Mouse (Mus musculus) ES-E14 (cell line): ENCODE results near the gene 4930474N05Rik. TPM values are rescaled to one million over a fixed set of nuclear protein-coding genes. Genes with fewer than 3 reads are reported as not detected.
A peak's percentile ranks its signal among the peaks of the same experiment; 100 is the strongest.

ENCODE experiments used
- DNase-seq: peaks from one replicate; pipeline ENCODE4 v3.0.0-alpha.2; 2013; ENCODE audit warnings: low read depth, low spot score
- H3K27ac ChIP-seq: 2 replicates; pipeline ENCODE4 v1.5.1; 2012; ENCODE audit warnings: low read depth, mild to moderate bottlenecking, low read length, moderate library complexity, mixed read lengths; ENCODE audit not compliant: poor library complexity, insufficient read depth, severe bottlenecking
- H3K36me3 ChIP-seq: 2 replicates; pipeline ENCODE4 v1.6.1; 2012; ENCODE audit warnings: mild to moderate bottlenecking, low read length, moderate library complexity, mixed read lengths; ENCODE audit not compliant: control insufficient read depth, poor library complexity, insufficient read depth, severe bottlenecking
- H3K4me1 ChIP-seq, 2 experiments: fragments of 150-350 bp in 1 of 2; sonication (generic) in 1 of 2; 2 replicates each; pipeline ENCODE4 v1.6.1; 2012; ENCODE audit warnings: low read length in 2 of 2, mild to moderate bottlenecking in 1 of 2, mixed read lengths in 1 of 2; ENCODE audit not compliant: control insufficient read depth in 2 of 2, insufficient read depth in 2 of 2, poor library complexity in 1 of 2
- H3K4me3 ChIP-seq, 2 experiments: fragments of 150-350 bp in 1 of 2; sonication (generic) in 1 of 2; 2 replicates each; pipeline ENCODE4 v1.5.1; 2012; ENCODE audit warnings: low read length in 2 of 2, low read depth in 1 of 2, mild to moderate bottlenecking in 1 of 2, mixed read lengths in 1 of 2; ENCODE audit not compliant: insufficient read depth in 1 of 2, poor library complexity in 1 of 2, severe bottlenecking in 1 of 2
- H3K9ac ChIP-seq: 2 replicates; pipeline ENCODE4 v1.6.1; 2012; ENCODE audit warnings: low read depth, mild to moderate bottlenecking, low read length, mixed read lengths; ENCODE audit not compliant: poor library complexity, insufficient read depth, severe bottlenecking
- H3K9me3 ChIP-seq: fragments of 150-350 bp; sonication (generic); 2 replicates; pipeline ENCODE4 v1.6.1; 2012; ENCODE audit warnings: low read depth, mild to moderate bottlenecking, low read length; ENCODE audit not compliant: control insufficient read depth, insufficient read depth
- CHD2 ChIP-seq: IDR thresholded peaks from 2 replicates; pipeline ENCODE4 v1.6.1; 2014; ENCODE audit warnings: mild to moderate bottlenecking, low read depth, low read length, inconsistent platforms
- HCFC1 ChIP-seq: IDR thresholded peaks from 2 replicates; pipeline ENCODE4 v1.6.1; 2012; ENCODE audit warnings: low read length, inconsistent platforms, borderline replicate concordance; ENCODE audit not compliant: insufficient read depth
- MAFK ChIP-seq: IDR thresholded peaks from 2 replicates; pipeline ENCODE4 v1.6.1; 2014; ENCODE audit warnings: mild to moderate bottlenecking, low read depth, low read length, inconsistent platforms; ENCODE audit not compliant: insufficient read depth
- ZC3H11A ChIP-seq: IDR thresholded peaks from 2 replicates; pipeline ENCODE4 v1.6.1; 2012; ENCODE audit warnings: low read depth, mild to moderate bottlenecking, inconsistent platforms, low read length, borderline replicate concordance
- ZNF384 ChIP-seq: IDR thresholded peaks from 2 replicates; pipeline ENCODE4 v1.6.1; 2012; ENCODE audit warnings: low read depth, low read length, inconsistent platforms
- in situ Hi-C, 2 experiments: fragments of 600-800 bp; cut with MboI; formaldehyde crosslinking; loops; one replicate each; pipeline ENCODE4 v1.15.1; 2025; ENCODE audit warnings: low sequenced_read_pairs in 2 of 2, inconsistent platforms in 1 of 2; ENCODE audit not compliant: unreplicated experiment in 2 of 2
- total RNA-seq: library from RNA; depleted of rRNA; stranded (reverse); fragments of 300-350 nt; gene quantifications from 2 replicates; pipeline ENCODE4 v1.2.3, GENCODE M21; 2012

Gene 4930474N05Rik
- total RNA-seq, 1 experiment, result not detected

- in situ Hi-C loops, result no loop called here
- H3K4me1 ChIP-seq, result peaks cover 0 to 3% of the 10 kb centered on the region in 2 experiments; a peak in 1 of 4 replicates
- H3K4me3 ChIP-seq, result no peak overlapping the region
- H3K9ac ChIP-seq, result no peak overlapping the region
- H3K9me3 ChIP-seq, result no peaks in the 10 kb centered on the region
- TF ChIP-seq CHD2 (no peak), ZNF384 (no peak), HCFC1 (no peak), ZC3H11A (no peak), MAFK (no peak)
- DNase-seq, result peak; percentile 30
- H3K27ac ChIP-seq, result no peak overlapping the region
- no peaks in the 10 kb centered on the region for H3K36me3 ChIP-seq
These were observed 4.9 kb downstream of the 4930474N05Rik start for GRCm38 (mm10) chr14:36099647-36100046.

DNA sequence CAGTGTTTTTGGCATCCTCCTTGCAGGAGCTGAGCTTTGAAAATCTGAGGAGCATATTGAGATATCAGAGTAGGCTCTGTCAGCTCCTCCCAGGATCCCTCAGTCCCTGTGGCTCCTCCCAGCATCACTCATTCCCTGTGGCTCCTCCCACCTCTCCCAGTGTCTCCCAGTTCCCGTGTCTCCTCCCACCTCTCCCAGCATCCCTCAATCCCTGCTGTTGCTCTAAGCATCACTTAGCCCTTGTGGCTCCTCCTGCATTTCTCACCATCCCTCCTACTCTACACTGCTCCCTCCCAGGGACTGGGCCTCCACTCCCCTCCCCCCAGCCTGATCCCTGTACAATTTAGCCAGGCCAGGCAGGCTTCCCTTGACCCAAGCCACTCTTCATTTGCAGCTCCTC is 6.0 kb downstream of the 4930474N05Rik start:
- H3K27ac ChIP-seq, result no peak overlapping the region
- TF ChIP-seq ZNF384 (no peak), ZC3H11A (no peak), HCFC1 (no peak), CHD2 (no peak), MAFK (no peak)
- H3K9me3 ChIP-seq, result no peaks in the 10 kb centered on the region
- peak; percentile 28 for DNase-seq
- H3K9ac ChIP-seq, result no peak overlapping the region
- no peaks in the 10 kb centered on the region for H3K36me3 ChIP-seq
- H3K4me1 ChIP-seq, result peaks cover 0 to 3% of the 10 kb centered on the region in 2 experiments; a peak in 1 of 4 replicates
- H3K4me3 ChIP-seq, result no peak overlapping the region
- in situ Hi-C loops, result no loop called here

- in situ Hi-C loops, result no loop called here
- H3K27ac ChIP-seq, result no peak overlapping the region
- H3K4me3 ChIP-seq, result no peak overlapping the region
- no peaks in the 10 kb centered on the region for H3K4me1 ChIP-seq
- H3K36me3 ChIP-seq, result no peaks in the 10 kb centered on the region
- no peak overlapping the region for H3K9ac ChIP-seq
- H3K9me3 ChIP-seq, result no peaks in the 10 kb centered on the region
- TF ChIP-seq CHD2 (no peak), ZC3H11A (no peak), HCFC1 (no peak), MAFK (no peak), ZNF384 (no peak)
- DNase-seq, result no peak
These were observed 19.8 kb downstream of the 4930474N05Rik start for GRCm38 (mm10) chr14:36114481-36114880.

DNA sequence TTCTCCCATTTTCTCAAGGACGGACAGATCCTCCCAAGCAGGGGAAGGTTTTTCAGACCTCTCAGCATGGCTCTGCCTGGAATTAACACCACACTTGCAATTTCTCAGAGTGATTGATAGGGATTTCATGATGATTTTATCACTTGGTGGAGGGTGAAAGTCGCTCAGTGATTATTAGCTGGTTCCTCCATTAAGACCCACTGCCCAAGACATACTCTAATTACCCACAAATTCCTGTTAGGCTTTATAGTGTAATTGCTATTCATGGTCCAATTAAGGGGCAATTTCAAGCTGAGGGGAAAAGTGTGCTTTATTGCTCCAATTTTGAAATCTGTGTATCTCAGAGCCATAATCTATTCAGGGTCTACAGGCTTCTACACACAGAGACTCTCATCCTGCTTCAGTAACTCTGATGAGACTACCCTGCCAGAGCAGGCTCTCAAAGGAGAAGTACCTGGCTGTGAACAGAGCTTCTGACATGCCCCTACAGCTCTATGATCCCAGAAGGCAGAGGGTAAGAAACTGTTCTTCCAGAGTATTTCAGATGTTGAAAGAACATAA is 29.1 kb downstream of the 4930474N05Rik start:
- Histone ChIP-seq H3K9ac (no peak overlapping the region), H3K27ac (no peak overlapping the region), H3K36me3 (no peaks in the 10 kb centered on the region), H3K9me3 (no peaks in the 10 kb centered on the region), H3K4me3 (no peak overlapping the region), H3K4me1 (no peaks in the 10 kb centered on the region)
- in situ Hi-C loops, result no loop called here
- no peak for DNase-seq
- TF ChIP-seq MAFK (no peak), HCFC1 (no peak), ZC3H11A (no peak)

DNA sequence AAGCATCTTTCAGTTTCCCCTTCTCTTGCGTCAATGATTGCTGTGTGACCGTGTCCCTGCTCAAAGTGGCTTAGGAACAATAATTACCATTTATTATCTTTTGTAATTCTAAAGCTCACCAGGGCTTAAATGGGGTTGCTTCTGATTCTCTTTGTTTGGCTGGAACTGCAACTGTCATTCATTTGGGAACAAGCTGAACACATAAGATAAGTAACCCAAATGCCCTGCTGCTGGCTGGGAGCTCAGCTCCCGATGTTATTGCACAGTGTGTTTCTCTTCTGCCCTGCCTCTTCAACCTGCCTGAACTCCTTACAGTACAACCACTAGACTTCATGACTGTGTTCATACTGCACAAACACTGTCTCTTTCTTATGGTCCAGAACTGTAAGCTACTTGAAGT is 41.0 kb downstream of the 4930474N05Rik start:
- Histone ChIP-seq H3K9ac (no peak overlapping the region), H3K36me3 (no peaks in the 10 kb centered on the region), H3K4me3 (no peak overlapping the region), H3K27ac (no peak overlapping the region), H3K9me3 (no peaks in the 10 kb centered on the region), H3K4me1 (no peaks in the 10 kb centered on the region)
- in situ Hi-C loops, result no loop called here
- TF ChIP-seq MAFK, result no peak
- TF ChIP-seq ZNF384, result no peak
- no peak for TF ChIP-seq CHD2
- TF ChIP-seq HCFC1, result no peak
- TF ChIP-seq ZC3H11A, result no peak
- no peak for DNase-seq
